Mouse (Mus musculus): ENCODE measurements at regions not wholly inside any gene's neighbourhood (a gene's known extent, or its start where the extent isn't known, plus 50 kb on each side); places are given as distances from the start of the nearest gene placed in this dataset.

DNA sequence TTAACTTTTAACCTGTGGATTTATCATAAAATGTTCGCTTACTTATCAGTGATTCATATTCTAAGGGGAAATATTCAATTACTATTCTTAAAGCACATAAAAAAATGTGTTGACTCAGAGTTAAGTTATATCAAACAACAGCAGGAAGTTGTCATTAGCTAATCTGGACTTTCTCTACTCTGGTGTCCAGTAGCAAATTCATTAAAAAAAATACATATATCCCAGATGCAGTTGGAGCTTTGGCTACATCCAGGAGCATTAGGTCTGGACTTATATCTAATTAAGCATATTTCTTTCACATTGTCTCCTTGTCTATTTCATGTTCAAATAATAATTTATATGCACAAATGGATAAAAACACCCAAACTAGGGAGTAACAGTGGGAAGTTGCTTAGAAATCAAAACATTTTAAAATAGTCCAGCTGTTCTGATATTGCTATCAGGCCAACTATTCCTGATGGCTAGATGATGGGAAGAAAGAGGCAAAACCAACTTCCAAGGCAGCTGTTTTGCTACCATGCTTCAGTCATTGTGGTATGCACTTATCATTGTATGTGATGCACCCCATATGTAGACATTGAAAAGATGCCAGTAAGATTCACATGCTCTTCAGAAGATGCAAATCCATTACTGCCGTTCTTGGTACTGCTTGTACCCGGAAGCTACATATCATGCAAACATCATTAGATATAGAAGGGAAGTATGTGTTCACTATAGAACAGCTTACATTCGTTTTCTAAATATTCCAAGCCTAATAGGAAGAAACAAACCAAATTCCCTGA lies 209.8 kb downstream of the 4933402N22Rik start:
- Histone ChIP-seq H3K27me3 (no peaks in the 10 kb centered on the region), H3K27ac (no peak overlapping the region), H3K4me2 (no peak overlapping the region), H3K36me3 (ENCODE audit: poor library complexity, severe bottlenecking) (no peaks in the 10 kb centered on the region), H3K9me3 (replicated peaks) (no peaks in the 10 kb centered on the region), H3K4me3 (no peak overlapping the region), H3K4me1 (no peaks in the 10 kb centered on the region), H3K9ac (no peak overlapping the region)
- ATAC-seq, result no peak
- WGBS, result 83% methylated on average over 4 of the region's 4 CpGs

DNA sequence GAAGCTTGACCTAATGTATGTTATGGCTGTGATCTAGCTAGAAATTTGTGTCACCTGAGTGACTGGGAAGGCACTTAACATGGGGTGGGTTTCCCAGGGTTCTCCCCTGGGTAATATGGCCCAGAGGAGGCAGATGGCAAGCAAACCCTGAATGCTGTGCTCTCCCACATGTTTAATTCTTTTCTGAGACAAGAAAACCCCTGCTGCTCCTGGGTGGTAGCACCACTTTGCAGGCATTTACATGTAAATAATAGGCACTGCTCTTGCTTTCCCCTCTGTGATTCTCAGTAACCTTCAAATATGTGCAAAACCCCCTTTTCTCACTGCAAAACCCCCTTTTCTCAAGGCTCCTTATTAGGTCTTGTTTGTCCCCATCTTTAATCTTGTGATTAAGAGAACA lies 221.1 kb downstream of the 4933402N22Rik start:
- no peak for ATAC-seq
- H3K9ac ChIP-seq, result no peak overlapping the region
- H3K27ac ChIP-seq, result no peak overlapping the region

GRCm38 (mm10) chr5:12153295-12153694 lies 229.9 kb upstream of the Sema3d start:
- H3K9me3 ChIP-seq (replicated peaks), result no peaks in the 10 kb centered on the region
- no peak overlapping the region for H3K4me2 ChIP-seq
- H3K4me1 ChIP-seq, result no peaks in the 10 kb centered on the region
- no peaks in the 10 kb centered on the region for H3K36me3 ChIP-seq (ENCODE audit: poor library complexity, severe bottlenecking)
- ATAC-seq, result no peak
- H3K27me3 ChIP-seq, result no peaks in the 10 kb centered on the region
- H3K4me3 ChIP-seq, result no peak overlapping the region
- WGBS, result 58% methylated on average over 4 of the region's 4 CpGs
- no peak overlapping the region for H3K9ac ChIP-seq
- no peak overlapping the region for H3K27ac ChIP-seq

More for the DNA sequence above, 221.1 kb downstream of the 4933402N22Rik start:
- H3K4me1 ChIP-seq, result no peaks in the 10 kb centered on the region; the same call in 1 of the 2 replicates
- H3K4me2 ChIP-seq, result no peak overlapping the region
- no peak overlapping the region for H3K4me3 ChIP-seq
- no peaks in the 10 kb centered on the region for H3K27me3 ChIP-seq
- no peaks in the 10 kb centered on the region for H3K9me3 ChIP-seq (replicated peaks)
- no peaks in the 10 kb centered on the region for H3K36me3 ChIP-seq (ENCODE audit: poor library complexity, severe bottlenecking)

GRCm38 (mm10) chr5:12154551-12155091 lies 228.6 kb upstream of the Sema3d start:
- ATAC-seq, result no peak
- Histone ChIP-seq H3K9me3 (replicated peaks) (no peaks in the 10 kb centered on the region), H3K9ac (no peak overlapping the region), H3K4me3 (no peak overlapping the region), H3K27ac (no peak overlapping the region), H3K36me3 (ENCODE audit: poor library complexity, severe bottlenecking) (no peaks in the 10 kb centered on the region), H3K4me1 (no peaks in the 10 kb centered on the region), H3K4me2 (no peak overlapping the region), H3K27me3 (no peaks in the 10 kb centered on the region)
- 57% methylated on average over 3 of the region's 3 CpGs for WGBS

DNA sequence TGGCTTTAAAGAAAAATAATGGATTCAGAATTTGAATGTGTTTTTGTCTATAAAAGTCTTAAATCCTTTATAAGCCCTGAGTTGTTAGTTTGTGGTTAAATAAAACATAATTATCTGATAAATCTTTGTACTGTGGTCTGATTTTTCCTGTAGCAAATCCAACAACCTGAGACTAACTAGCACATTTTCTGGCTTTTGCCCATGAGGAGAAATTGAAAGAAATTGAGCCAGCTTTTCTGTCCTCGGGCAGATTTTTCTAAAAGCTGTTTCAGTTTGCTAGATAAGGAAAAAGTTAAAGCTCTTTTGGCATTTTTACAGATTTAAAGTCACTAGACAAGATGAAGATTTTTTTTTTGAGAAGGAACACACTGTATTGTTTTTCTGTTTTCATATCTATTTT lies 191.5 kb upstream of the Sema3d start:
- Histone ChIP-seq H3K36me3 (ENCODE audit: poor library complexity, severe bottlenecking) (no peaks in the 10 kb centered on the region), H3K4me1 (no peaks in the 10 kb centered on the region), H3K9ac (no peak overlapping the region), H3K4me3 (no peak overlapping the region), H3K27me3 (no peaks in the 10 kb centered on the region), H3K4me2 (no peak overlapping the region), H3K9me3 (replicated peaks) (no peaks in the 10 kb centered on the region), H3K27ac (no peak overlapping the region)
- WGBS, result 89% methylated on average over 1 of the region's 1 CpGs
- ATAC-seq, result no peak

DNA sequence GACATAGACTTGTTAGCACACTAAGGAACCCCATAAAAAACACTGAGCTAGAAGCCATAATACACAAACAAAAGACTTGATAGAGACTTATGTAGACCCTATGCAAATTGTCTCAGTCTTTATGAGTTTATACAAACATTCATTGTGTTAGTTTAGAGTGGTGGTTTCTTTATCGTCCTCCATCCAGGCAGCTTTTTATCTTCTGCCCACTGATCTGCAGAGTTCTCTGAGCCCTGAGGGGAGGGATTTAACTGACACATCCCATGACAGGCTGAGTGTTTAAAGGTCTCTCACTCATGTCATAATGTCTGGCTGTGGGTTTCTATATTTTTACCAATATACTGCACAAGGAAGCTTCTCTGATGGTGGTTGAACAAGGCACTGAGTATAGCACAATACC lies 175.7 kb upstream of the Sema3d start:
- no peak overlapping the region for H3K4me2 ChIP-seq
- no peaks in the 10 kb centered on the region for H3K9me3 ChIP-seq (replicated peaks)
- H3K36me3 ChIP-seq (ENCODE audit: poor library complexity, severe bottlenecking), result no peaks in the 10 kb centered on the region
- 44% methylated on average over 1 of the region's 1 CpGs for WGBS
- H3K27me3 ChIP-seq, result no peaks in the 10 kb centered on the region
- H3K4me3 ChIP-seq, result no peak overlapping the region
- H3K27ac ChIP-seq, result no peak overlapping the region
- no peak for ATAC-seq
- no peak overlapping the region for H3K9ac ChIP-seq
- no peaks in the 10 kb centered on the region for H3K4me1 ChIP-seq

GRCm38 (mm10) chr5:12209631-12210030 lies 173.6 kb upstream of the Sema3d start:
- no peaks in the 10 kb centered on the region for H3K9me3 ChIP-seq (replicated peaks)
- no peaks in the 10 kb centered on the region for H3K27me3 ChIP-seq
- H3K9ac ChIP-seq, result no peak overlapping the region
- WGBS, result 77% methylated on average over 1 of the region's 1 CpGs
- H3K36me3 ChIP-seq (ENCODE audit: poor library complexity, severe bottlenecking), result no peaks in the 10 kb centered on the region
- no peak overlapping the region for H3K4me2 ChIP-seq
- H3K4me3 ChIP-seq, result no peak overlapping the region
- ATAC-seq, result no peak
- H3K4me1 ChIP-seq, result no peaks in the 10 kb centered on the region
- H3K27ac ChIP-seq, result no peak overlapping the region

GRCm38 (mm10) chr5:12213448-12213847 lies 169.7 kb upstream of the Sema3d start:
- no peak overlapping the region for H3K27ac ChIP-seq
- H3K9ac ChIP-seq, result no peak overlapping the region
- H3K4me3 ChIP-seq, result no peak overlapping the region
- ATAC-seq, result no peak
- no peaks in the 10 kb centered on the region for H3K9me3 ChIP-seq (replicated peaks)
- no peaks in the 10 kb centered on the region for H3K36me3 ChIP-seq (ENCODE audit: poor library complexity, severe bottlenecking)
- 93% methylated on average over 3 of the region's 3 CpGs for WGBS
- H3K4me1 ChIP-seq, result no peaks in the 10 kb centered on the region
- no peak overlapping the region for H3K4me2 ChIP-seq
- H3K27me3 ChIP-seq, result no peaks in the 10 kb centered on the region

- ATAC-seq, result no peak
- H3K9ac ChIP-seq, result no peak overlapping the region
- H3K4me2 ChIP-seq, result no peak overlapping the region
- no peak overlapping the region for H3K4me3 ChIP-seq
- H3K9me3 ChIP-seq (replicated peaks), result no peaks in the 10 kb centered on the region
- H3K4me1 ChIP-seq, result no peaks in the 10 kb centered on the region
- 89% methylated on average over 2 of the region's 2 CpGs for WGBS
- no peaks in the 10 kb centered on the region for H3K27me3 ChIP-seq
- H3K27ac ChIP-seq, result no peak overlapping the region
- no peaks in the 10 kb centered on the region for H3K36me3 ChIP-seq (ENCODE audit: poor library complexity, severe bottlenecking)
Measured at GRCm38 (mm10) chr5:12219424-12220107, 163.6 kb upstream of the Sema3d start.

DNA sequence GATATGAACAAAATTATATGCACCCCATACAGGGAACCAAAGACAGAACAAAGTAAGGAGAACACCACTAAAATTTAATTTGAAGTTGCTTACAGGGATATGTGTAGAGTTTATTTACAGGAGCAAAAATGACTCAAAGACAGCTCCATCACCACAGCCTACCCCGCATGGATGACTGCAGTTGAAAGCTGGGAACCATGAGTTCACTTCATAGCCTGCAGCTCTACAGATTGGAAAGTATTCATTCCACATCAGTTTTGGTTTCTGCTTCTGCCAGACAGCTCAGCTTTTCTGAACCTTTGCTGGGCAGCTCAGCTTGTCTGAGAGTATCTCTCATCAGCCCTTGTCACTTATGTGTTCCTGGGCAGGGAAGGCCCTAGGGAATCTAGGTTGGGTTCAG lies 160.6 kb upstream of the Sema3d start:
- 88% methylated on average over 1 of the region's 1 CpGs for WGBS
- no peaks in the 10 kb centered on the region for H3K4me1 ChIP-seq
- no peak overlapping the region for H3K9ac ChIP-seq
- no peak overlapping the region for H3K4me3 ChIP-seq
- H3K9me3 ChIP-seq (replicated peaks), result no peaks in the 10 kb centered on the region
- no peak overlapping the region for H3K27ac ChIP-seq
- no peaks in the 10 kb centered on the region for H3K36me3 ChIP-seq (ENCODE audit: poor library complexity, severe bottlenecking)
- no peak overlapping the region for H3K4me2 ChIP-seq
- no peaks in the 10 kb centered on the region for H3K27me3 ChIP-seq
- no peak for ATAC-seq

DNA sequence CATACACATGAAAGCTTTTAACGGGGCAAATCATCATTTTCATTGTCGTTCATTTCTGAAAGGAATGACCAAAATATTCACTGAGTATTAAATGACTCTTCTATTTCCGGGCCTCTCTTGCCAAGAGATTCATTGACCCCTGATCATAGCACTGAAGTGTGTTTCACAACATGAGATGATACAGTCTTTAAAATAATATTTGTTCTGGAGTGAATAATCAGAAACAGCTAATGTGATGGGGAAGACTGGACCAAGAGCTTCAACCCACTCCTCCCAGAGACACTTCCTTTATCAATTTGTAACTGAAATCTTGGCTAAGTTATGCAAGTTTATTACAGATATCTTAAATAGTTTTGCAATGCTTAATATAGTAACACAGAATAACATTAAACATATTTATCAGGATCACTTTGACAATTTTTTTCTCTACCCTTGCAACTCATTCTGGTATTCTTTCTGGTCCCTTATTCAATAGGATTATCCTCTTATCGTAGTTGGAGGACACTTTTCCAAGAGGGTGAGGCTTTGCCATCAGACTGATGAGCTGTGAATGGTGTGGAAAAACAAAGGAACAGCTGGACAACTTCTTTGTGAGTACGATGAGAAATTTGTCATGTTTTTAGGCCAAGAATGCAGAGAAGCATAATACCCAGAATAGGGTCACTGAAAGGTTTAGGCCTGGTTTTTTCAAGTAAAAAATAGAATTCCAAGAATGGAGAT lies 149.6 kb upstream of the Sema3d start:
- ATAC-seq, result no peak
- Histone ChIP-seq H3K4me3 (no peak overlapping the region), H3K36me3 (ENCODE audit: poor library complexity, severe bottlenecking) (no peaks in the 10 kb centered on the region), H3K27ac (no peak overlapping the region), H3K4me1 (no peaks in the 10 kb centered on the region), H3K9ac (no peak overlapping the region), H3K27me3 (no peaks in the 10 kb centered on the region), H3K9me3 (replicated peaks) (no peaks in the 10 kb centered on the region), H3K4me2 (no peak overlapping the region)
- 65% methylated on average over 5 of the region's 5 CpGs for WGBS

DNA sequence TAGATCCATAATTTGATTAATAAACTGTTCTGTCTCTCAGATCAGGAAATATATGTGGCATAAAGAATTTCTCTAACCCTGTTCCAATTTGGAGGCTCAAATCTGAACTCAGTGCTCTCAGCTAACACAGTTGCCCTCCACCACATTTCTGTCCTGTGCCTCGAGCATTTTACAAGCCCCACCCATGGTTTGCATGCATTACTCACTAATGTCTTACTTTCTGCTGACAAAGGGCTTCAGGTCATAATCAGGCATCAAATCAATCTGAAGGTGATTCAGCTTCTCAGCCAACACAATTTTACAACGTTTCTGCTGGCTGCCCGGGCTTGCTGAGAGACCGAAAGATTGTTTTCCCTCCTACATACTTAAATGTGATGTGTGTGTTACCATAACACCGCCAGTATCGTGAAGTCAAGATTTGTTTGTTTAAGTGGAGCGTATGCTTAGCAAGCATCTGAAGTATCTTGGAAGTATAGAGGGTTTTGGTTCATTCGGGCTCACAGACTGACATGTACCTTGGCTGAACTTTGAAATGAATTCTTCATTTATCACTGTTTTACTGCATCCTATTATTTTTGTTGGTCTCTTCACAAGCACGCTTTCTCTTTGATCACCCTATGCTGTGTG lies 139.9 kb upstream of the Sema3d start:
- H3K9me3 ChIP-seq (replicated peaks), result no peaks in the 10 kb centered on the region
- no peaks in the 10 kb centered on the region for H3K4me1 ChIP-seq
- no peak for ATAC-seq
- H3K4me2 ChIP-seq, result no peak overlapping the region
- H3K36me3 ChIP-seq (ENCODE audit: poor library complexity, severe bottlenecking), result no peaks in the 10 kb centered on the region
- H3K27me3 ChIP-seq, result no peaks in the 10 kb centered on the region
- H3K4me3 ChIP-seq, result no peak overlapping the region
- 85% methylated on average over 9 of the region's 9 CpGs for WGBS
- H3K9ac ChIP-seq, result no peak overlapping the region
- H3K27ac ChIP-seq, result no peak overlapping the region
